Mouse (Mus musculus) neural tube, embryonic 11.5 days (tissue): ENCODE results near the gene Zic2. TPM values are rescaled to one million over a fixed set of nuclear protein-coding genes. Genes with fewer than 3 reads are reported as not detected.
"Not testable (repeated sequence)": the region's sequence is repeated elsewhere in the genome, so short reads cannot be mapped to it uniquely, and the experiment has no call there.

Experiments used
- ATAC-seq: fragments of 200-750 bp; cut with Nextera tagmentation; 2 replicates; pipeline ENCODE4 v1.8.0; 2017; ENCODE audit warnings: moderate number of reproducible peaks, mild to moderate bottlenecking, moderate TSS enrichment, moderate library complexity; ENCODE audit not compliant: insufficient read depth, low FRiP score, low TSS enrichment
- DNase-seq: peaks from one replicate; pipeline ENCODE4 v3.0.0-alpha.2; 2015; ENCODE audit warnings: low spot score
- H3K27ac ChIP-seq: fragments of 300-500 bp; sonication (generic); 2 replicates; pipeline ENCODE4 v1.5.1; 2014; ENCODE audit warnings: low read depth, mild to moderate bottlenecking, low read length
- H3K27me3 ChIP-seq: fragments of 300-500 bp; sonication (generic); 2 replicates; pipeline ENCODE4 v1.6.1; 2014; ENCODE audit warnings: mild to moderate bottlenecking, low read length, mixed read lengths; ENCODE audit not compliant: control insufficient read depth, insufficient read depth
- H3K36me3 ChIP-seq: fragments of 300-500 bp; sonication (generic); 2 replicates; pipeline ENCODE4 v1.6.1; 2014; ENCODE audit warnings: mild to moderate bottlenecking, low read length, moderate library complexity, mixed read lengths; ENCODE audit not compliant: control insufficient read depth, insufficient read depth
- H3K4me1 ChIP-seq: fragments of 300-500 bp; sonication (generic); 2 replicates; pipeline ENCODE4 v1.6.1; 2014; ENCODE audit warnings: low read length, mixed read lengths; ENCODE audit not compliant: control insufficient read depth, insufficient read depth
- H3K4me2 ChIP-seq: fragments of 300-500 bp; sonication (generic); 2 replicates; pipeline ENCODE4 v1.6.1; 2014; ENCODE audit warnings: low read depth, mild to moderate bottlenecking, moderate library complexity
- H3K4me3 ChIP-seq: fragments of 300-500 bp; sonication (generic); 2 replicates; pipeline ENCODE4 v1.5.1; 2014; ENCODE audit warnings: low read depth, low read length
- H3K9ac ChIP-seq: fragments of 300-500 bp; sonication (generic); 2 replicates; pipeline ENCODE4 v1.6.1; 2014; ENCODE audit warnings: mild to moderate bottlenecking, low read length
- H3K9me3 ChIP-seq: fragments of 300-500 bp; sonication (generic); 2 replicates; pipeline ENCODE4 v1.6.1; 2016; ENCODE audit warnings: low read length; ENCODE audit not compliant: control insufficient read depth
- whole genome bisulfite sequencing: fragments of 180-500 bp; shearing (Covaris S2); extraction: QIAGEN DNeasy Blood & Tissue Kit; methylation state at CpG from one replicate; pipeline ENCODE4 v1.1.7; 2014; 5-methylcytosine and 5-hydroxymethylcytosine counted together
- polyA plus RNA-seq: library from polyadenylated mRNA; unstranded; fragments of >200 nt; fragmentation: Nextera tagmentation; extraction: Ambion mirVana; gene quantifications from 2 replicates; pipeline ENCODE4 v1.2.1, GENCODE M21; 2014

Gene Zic2
- polyA plus RNA-seq, 1 experiment from 2014 or later = 6.3 TPM

- DNase-seq, H3K9me3 ChIP-seq, H3K36me3 ChIP-seq, H3K9ac ChIP-seq, H3K4me3 ChIP-seq, ATAC-seq, H3K27ac ChIP-seq, H3K4me2 ChIP-seq: not testable (repeated sequence)
- Histone ChIP-seq H3K27me3 (peaks cover 29% of the 10 kb centered on the region), H3K4me1 (peaks cover 14% of the 10 kb centered on the region)
- WGBS = 86% methylated on average over 6 of the region's 12 CpGs
Measured at GRCm38 (mm10) chr14:122459332-122459731, 15.9 kb upstream of the Zic2 start.

DNA sequence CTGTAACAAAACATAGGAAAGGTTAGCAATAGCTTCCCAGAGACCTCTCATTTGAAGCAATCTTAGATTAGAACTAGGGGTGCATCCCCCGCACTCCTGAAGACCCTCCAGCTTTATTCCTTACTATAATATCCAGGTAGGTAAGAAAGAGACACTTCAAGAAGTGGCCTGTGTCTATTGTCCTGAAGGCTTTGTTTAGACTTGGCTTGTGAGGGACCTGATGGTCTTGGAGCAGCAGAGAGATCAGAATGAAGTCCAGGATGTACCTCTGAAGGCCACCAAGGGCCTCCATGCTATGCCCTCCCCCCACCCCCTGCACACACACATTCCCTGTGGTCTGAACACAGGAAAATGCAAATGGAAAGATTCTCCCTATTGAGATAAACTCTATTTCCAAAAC lies 15.5 kb upstream of the Zic2 start:
- H3K4me1 ChIP-seq = peaks cover 11% of the 10 kb centered on the region
- no peaks in the 10 kb centered on the region for H3K36me3 ChIP-seq
- H3K4me3 ChIP-seq = no peak overlapping the region
- no peak overlapping the region for H3K9ac ChIP-seq
- no peak overlapping the region for H3K27ac ChIP-seq
- DNase-seq (no peak), ATAC-seq (no peak)
- 94% methylated on average over 1 of the region's 1 CpGs for WGBS
- peaks cover 33% of the 10 kb centered on the region for H3K27me3 ChIP-seq
- peak overlapping the region; percentile 29; the same call in 1 of the 2 replicates for H3K4me2 ChIP-seq
- no peaks in the 10 kb centered on the region for H3K9me3 ChIP-seq

- Histone ChIP-seq H3K27me3 (peaks cover 33% of the 10 kb centered on the region), H3K27ac (no peak overlapping the region), H3K4me1 (peaks cover 14% of the 10 kb centered on the region), H3K4me3 (peak overlapping the region; percentile 13; the same call in 1 of the 2 replicates), H3K4me2 (peak overlapping the region; percentile 29), H3K9me3 (no peaks in the 10 kb centered on the region), H3K9ac (peak overlapping the region; percentile 29), H3K36me3 (no peaks in the 10 kb centered on the region)
- DNase-seq (no peak), ATAC-seq (no peak)
- WGBS = 47% methylated on average over 5 of the region's 5 CpGs
Measured at GRCm38 (mm10) chr14:122460226-122460625, 15.0 kb upstream of the Zic2 start.

DNA sequence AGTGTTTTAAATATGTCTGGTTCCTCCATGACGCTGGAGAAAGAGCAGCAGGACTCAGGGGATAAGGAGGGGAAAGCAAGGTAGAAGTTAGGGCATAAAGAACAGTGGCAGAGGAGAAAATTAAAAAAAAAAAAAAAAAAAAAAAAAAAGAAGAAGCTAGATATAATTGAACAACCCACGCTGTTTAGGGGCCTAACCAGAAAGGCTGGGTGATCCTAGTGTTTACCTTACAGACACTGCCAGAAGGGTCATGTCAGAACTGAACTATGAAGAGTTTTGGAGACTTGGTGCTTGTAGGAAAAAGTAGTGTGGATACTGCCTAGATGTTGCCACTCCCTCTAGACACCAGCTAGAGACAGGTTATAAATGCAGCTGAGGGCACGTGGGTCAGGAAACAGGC lies 13.7 kb upstream of the Zic2 start:
- no peaks in the 10 kb centered on the region for H3K36me3 ChIP-seq
- DNase-seq (no peak), ATAC-seq (no peak)
- peaks cover 39% of the 10 kb centered on the region for H3K27me3 ChIP-seq
- H3K9ac ChIP-seq = peak overlapping the region; percentile 67
- peaks cover 14% of the 10 kb centered on the region for H3K4me1 ChIP-seq
- no peaks in the 10 kb centered on the region for H3K9me3 ChIP-seq
- peak overlapping the region; percentile 79 for H3K4me2 ChIP-seq
- WGBS = 21% methylated on average over 3 of the region's 3 CpGs
- no peak overlapping the region for H3K27ac ChIP-seq
- peak overlapping the region; percentile 53 for H3K4me3 ChIP-seq

- no peaks in the 10 kb centered on the region for H3K9me3 ChIP-seq
- H3K4me1 ChIP-seq = peaks cover 14% of the 10 kb centered on the region
- 7% methylated on average over 9 of the region's 9 CpGs for WGBS
- peaks cover 40% of the 10 kb centered on the region for H3K27me3 ChIP-seq
- H3K4me3 ChIP-seq = peak overlapping the region; percentile 53
- H3K4me2 ChIP-seq = peak overlapping the region; percentile 79
- no peak for ATAC-seq
- H3K36me3 ChIP-seq = no peaks in the 10 kb centered on the region
- peak; percentile 32 for DNase-seq
- peak overlapping the region; percentile 67 for H3K9ac ChIP-seq
- no peak overlapping the region for H3K27ac ChIP-seq
Measured at GRCm38 (mm10) chr14:122461966-122462365, 13.3 kb upstream of the Zic2 start.

GRCm38 (mm10) chr14:122462689-122463079 lies 12.6 kb upstream of the Zic2 start:
- ATAC-seq = no peak
- peak; percentile 41 for DNase-seq
- Histone ChIP-seq H3K9ac (peak overlapping the region; percentile 67), H3K4me1 (peaks cover 14% of the 10 kb centered on the region), H3K27ac (peak overlapping the region; percentile 34; the same call in 1 of the 2 replicates), H3K4me3 (peak overlapping the region; percentile 53), H3K27me3 (peaks cover 47% of the 10 kb centered on the region), H3K9me3 (no peaks in the 10 kb centered on the region), H3K4me2 (peak overlapping the region; percentile 79), H3K36me3 (no peaks in the 10 kb centered on the region)
- 3% methylated on average over 17 of the region's 17 CpGs for WGBS

GRCm38 (mm10) chr14:122463080-122463691 lies 12.0 kb upstream of the Zic2 start:
- Histone ChIP-seq H3K36me3 (no peaks in the 10 kb centered on the region), H3K9ac (peak overlapping the region; percentile 67), H3K27ac (peak overlapping the region; percentile 72), H3K27me3 (peaks cover 52% of the 10 kb centered on the region), H3K4me3 (peak overlapping the region; percentile 53), H3K4me1 (peaks cover 14% of the 10 kb centered on the region), H3K9me3 (no peaks in the 10 kb centered on the region), H3K4me2 (peak overlapping the region; percentile 79)
- ATAC-seq (no peak), DNase-seq (peak; percentile 54)
- under 1% methylated on average over 40 of the region's 40 CpGs for WGBS

GRCm38 (mm10) chr14:122463734-122464341 lies 11.4 kb upstream of the Zic2 start:
- Histone ChIP-seq H3K4me2 (peak overlapping the region; percentile 79), H3K27me3 (peaks cover 58% of the 10 kb centered on the region), H3K9ac (peak overlapping the region; percentile 67), H3K4me3 (peak overlapping the region; percentile 53), H3K4me1 (peaks cover 18% of the 10 kb centered on the region), H3K27ac (peak overlapping the region; percentile 86)
- H3K9me3 ChIP-seq, H3K36me3 ChIP-seq: not testable (repeated sequence)
- 0% methylated on average over 48 of the region's 58 CpGs for WGBS
- DNase-seq (peak; percentile 68), ATAC-seq (peak; percentile 21)

DNA sequence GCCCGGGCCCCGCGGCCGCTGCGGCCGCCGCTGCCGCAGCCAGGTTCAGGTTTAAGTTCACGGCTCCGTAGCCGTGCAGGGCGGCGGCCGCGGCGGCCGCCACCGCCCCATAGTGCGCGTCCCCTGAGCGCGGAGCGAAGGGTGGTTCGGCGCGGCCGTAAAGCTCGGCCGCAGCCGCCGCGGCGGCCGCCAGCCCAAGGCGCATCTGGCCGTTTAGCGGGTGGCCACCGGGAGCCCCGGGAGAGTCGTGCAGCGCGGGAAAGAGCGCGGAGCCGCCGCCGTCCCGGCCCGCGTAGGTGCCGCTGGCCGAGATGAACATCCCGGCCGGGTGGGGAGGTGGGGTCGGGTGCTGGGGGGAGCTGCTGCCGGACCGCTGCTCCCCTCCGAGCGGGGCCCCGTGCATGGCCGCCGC lies 10.9 kb upstream of the Zic2 start:
- ATAC-seq (peak; percentile 11; the same call in 1 of the 2 replicates), DNase-seq (no peak)
- Histone ChIP-seq H3K4me1 (peaks cover 19% of the 10 kb centered on the region), H3K27ac (peak overlapping the region; percentile 86), H3K9me3 (no peaks in the 10 kb centered on the region), H3K4me2 (peak overlapping the region; percentile 79), H3K9ac (peak overlapping the region; percentile 67), H3K36me3 (no peaks in the 10 kb centered on the region), H3K27me3 (peaks cover 62% of the 10 kb centered on the region), H3K4me3 (peak overlapping the region; percentile 53)
- whole genome bisulfite sequencing = under 1% methylated on average over 21 of the region's 62 CpGs
